Mouse (Mus musculus) limb, embryonic 14.5 days (tissue): ENCODE results near the gene Lman2. TPM values are rescaled to one million over a fixed set of nuclear protein-coding genes. Genes with fewer than 3 reads are reported as not detected.

Source experiments
- ATAC-seq: fragments of 200-750 bp; cut with Nextera tagmentation; 2 replicates; pipeline ENCODE4 v1.8.0; 2017; ENCODE audit warnings: low read depth, moderate number of reproducible peaks, moderate TSS enrichment; ENCODE audit not compliant: low FRiP score
- DNase-seq: peaks from one replicate; pipeline ENCODE4 v3.0.0-alpha.2; 2015; ENCODE audit warnings: low spot score
- H3K27ac ChIP-seq: fragments of 300-500 bp; sonication (generic); replicated peaks from 2 replicates; pipeline ENCODE4 v1.5.1; 2014; ENCODE audit warnings: low read depth, mild to moderate bottlenecking, low read length, moderate library complexity, mixed read lengths
- H3K27me3 ChIP-seq: fragments of 300-500 bp; sonication (generic); 2 replicates; pipeline ENCODE4 v1.6.1; 2014; ENCODE audit warnings: low read length, mixed read lengths; ENCODE audit not compliant: control insufficient read depth, insufficient read depth
- H3K36me3 ChIP-seq: fragments of 300-500 bp; sonication (generic); 2 replicates; pipeline ENCODE4 v1.6.1; 2014; ENCODE audit warnings: mild to moderate bottlenecking, low read length, moderate library complexity, mixed read lengths; ENCODE audit not compliant: control insufficient read depth, insufficient read depth
- H3K4me1 ChIP-seq: fragments of 300-500 bp; sonication (generic); 2 replicates; pipeline ENCODE4 v1.6.1; 2014; ENCODE audit warnings: antibody characterized with exemption, low read length, mixed read lengths; ENCODE audit not compliant: control insufficient read depth, insufficient read depth
- H3K4me2 ChIP-seq: fragments of 300-500 bp; sonication (generic); replicated peaks from 2 replicates; pipeline ENCODE4 v1.6.1; 2014; ENCODE audit warnings: low read depth, mild to moderate bottlenecking, low read length, moderate library complexity; ENCODE audit not compliant: severe bottlenecking
- H3K4me3 ChIP-seq: fragments of 300-500 bp; sonication (generic); replicated peaks from 2 replicates; pipeline ENCODE4 v1.5.1; 2014; ENCODE audit warnings: low read length
- H3K9ac ChIP-seq: fragments of 300-500 bp; sonication (generic); 2 replicates; pipeline ENCODE4 v1.6.1; 2014; ENCODE audit warnings: mild to moderate bottlenecking, low read depth, low read length, moderate library complexity; ENCODE audit not compliant: severe bottlenecking
- H3K9me3 ChIP-seq: fragments of 300-500 bp; sonication (generic); 2 replicates; pipeline ENCODE4 v1.6.1; 2016; ENCODE audit warnings: low read length; ENCODE audit not compliant: control insufficient read depth
- POLR2A ChIP-seq: fragments of 200-500 bp; IDR thresholded peaks from 2 replicates; pipeline ENCODE4 v1.8.0; 2012; ENCODE audit warnings: inconsistent platforms, mild to moderate bottlenecking, moderate library complexity, borderline replicate concordance; ENCODE audit not compliant: insufficient read depth, insufficient read length; ENCODE audit errors: extremely low read depth
- WGBS: fragments of 180-500 bp; shearing (Covaris S2); extraction: QIAGEN DNeasy Blood & Tissue Kit; methylation state at CpG from one replicate; pipeline ENCODE4 v1.1.7; 2014; 5-methylcytosine and 5-hydroxymethylcytosine counted together
- polyA plus RNA-seq, 2 experiments: library from polyadenylated mRNA; depleted of rRNA in 1 of 2; stranded (reverse) in 1 of 2; unstranded in 1 of 2; fragments of >200 nt; fragmentation: Nextera tagmentation in 1 of 2; extraction: Ambion mirVana in 1 of 2; gene quantifications; 2 replicates each; pipeline versions ENCODE4 v1.2.1 to v1.2.3; 2012 to 2014

Gene Lman2
- polyA plus RNA-seq, 2 experiments = 84.4 to 101 TPM

- Histone ChIP-seq H3K27ac (no peak overlapping the region; the same call in 1 of the 2 replicates), H3K4me3 (no peak overlapping the region), H3K9ac (peak overlapping the region; percentile 38; the same call in 1 of the 2 replicates), H3K4me1 (peaks cover 3% of the 10 kb centered on the region), H3K4me2 (peak overlapping the region; percentile 30; the same call in 1 of the 2 replicates), H3K9me3 (no peaks in the 10 kb centered on the region), H3K36me3 (no peaks in the 10 kb centered on the region), H3K27me3 (no peaks in the 10 kb centered on the region)
- ATAC-seq = peak; percentile 91
- 9% methylated on average over 11 of the region's 11 CpGs for WGBS
- no peak for TF ChIP-seq POLR2A
- peak; percentile 81 for DNase-seq
These were observed 42.5 kb upstream of the Lman2 start for GRCm38 (mm10) chr13:55404853-55405782.

DNA sequence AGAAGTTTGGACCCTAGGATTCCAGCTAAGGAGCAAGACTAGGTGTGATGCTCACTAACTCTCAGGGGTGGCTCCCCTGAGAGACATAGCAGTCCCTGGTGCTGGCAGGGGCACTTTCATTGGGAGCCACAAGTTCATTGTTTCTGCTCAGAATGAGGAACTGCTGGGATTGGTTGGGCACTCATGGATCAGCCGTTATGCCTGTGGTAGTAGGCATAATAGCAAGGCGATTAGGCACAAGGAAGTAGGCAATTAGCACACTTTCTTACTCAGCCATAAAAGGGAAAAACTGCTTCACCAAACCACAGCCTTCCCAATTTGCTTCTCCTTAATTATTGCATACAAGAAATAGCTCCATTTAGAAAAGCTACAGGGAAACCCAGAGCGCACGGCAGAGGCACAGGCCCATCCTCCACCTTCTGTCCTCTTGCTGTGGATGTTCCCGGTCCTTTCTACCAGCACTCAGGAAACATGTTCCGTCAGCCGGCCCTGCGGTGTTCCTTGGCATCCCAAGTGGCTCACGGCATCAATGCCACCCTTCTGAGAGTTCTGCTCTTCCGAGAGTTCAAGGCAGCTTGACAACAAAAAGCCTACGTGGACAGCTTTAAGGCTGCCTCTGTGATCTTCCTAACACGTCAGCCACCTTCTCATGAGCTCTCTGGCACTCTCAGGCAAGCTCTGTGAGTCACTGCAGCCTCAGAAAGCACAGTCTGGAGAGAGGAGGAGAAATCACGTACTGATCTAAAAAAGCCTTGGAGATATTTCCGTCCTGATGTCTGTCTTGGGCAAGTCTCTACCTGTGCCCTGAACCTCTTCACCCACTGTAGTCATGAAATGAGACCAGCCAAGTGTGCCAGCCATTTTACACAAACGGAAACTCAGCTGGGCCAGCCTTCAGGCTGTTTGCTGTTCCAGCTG, 41.6 kb upstream of the Lman2 start:
- Histone ChIP-seq H3K27ac (no peak overlapping the region), H3K9ac (no peak overlapping the region), H3K4me2 (no peak overlapping the region), H3K4me1 (peaks cover 3% of the 10 kb centered on the region), H3K36me3 (no peaks in the 10 kb centered on the region), H3K9me3 (no peaks in the 10 kb centered on the region), H3K27me3 (no peaks in the 10 kb centered on the region), H3K4me3 (no peak overlapping the region)
- TF ChIP-seq POLR2A = no peak
- DNase-seq = no peak
- ATAC-seq = no peak
- 60% methylated on average over 15 of the region's 15 CpGs for WGBS

DNA sequence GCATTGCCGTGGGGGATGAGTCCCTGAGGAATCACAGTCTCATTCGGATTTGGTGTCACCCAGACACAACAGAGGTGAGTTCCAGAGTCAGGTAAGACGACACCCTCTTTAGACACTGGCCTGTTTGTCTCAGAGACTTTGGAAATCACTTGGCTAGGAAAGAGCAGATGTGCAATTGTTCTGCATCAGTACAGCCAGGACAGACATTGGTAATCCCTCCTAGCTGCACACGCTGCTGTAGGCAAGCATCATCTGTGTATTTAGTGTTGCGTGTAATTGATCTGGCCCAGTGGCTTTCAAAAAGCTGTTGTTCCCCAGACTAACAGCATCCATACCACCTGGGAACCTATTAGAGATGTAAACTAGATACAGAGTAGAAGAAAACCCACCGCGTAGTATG, 40.7 kb upstream of the Lman2 start:
- peaks cover 3% of the 10 kb centered on the region for H3K4me1 ChIP-seq
- TF ChIP-seq POLR2A = no peak
- H3K9me3 ChIP-seq = no peaks in the 10 kb centered on the region
- no peaks in the 10 kb centered on the region for H3K36me3 ChIP-seq
- ATAC-seq (no peak), DNase-seq (no peak)
- 76% methylated on average over 7 of the region's 7 CpGs for WGBS
- no peak overlapping the region for H3K27ac ChIP-seq
- no peaks in the 10 kb centered on the region for H3K27me3 ChIP-seq
- H3K4me2 ChIP-seq = no peak overlapping the region
- H3K4me3 ChIP-seq = no peak overlapping the region
- H3K9ac ChIP-seq = no peak overlapping the region

DNA sequence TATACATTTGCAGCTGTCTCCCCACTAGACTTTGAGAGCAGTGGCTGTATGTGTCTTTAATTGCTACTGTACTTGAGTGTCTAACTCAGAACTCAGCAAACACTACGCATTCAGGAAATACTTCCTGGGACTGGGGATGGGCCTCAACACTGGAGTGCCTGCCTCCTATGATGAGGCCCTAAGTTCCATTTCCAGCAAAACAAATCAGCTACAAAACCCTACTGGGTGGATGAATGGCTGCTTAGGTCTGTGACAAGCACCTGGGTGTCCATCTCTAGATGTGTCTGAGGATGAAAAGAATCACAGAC, 37.4 kb upstream of the Lman2 start:
- ATAC-seq = no peak
- WGBS = 74% methylated on average over 1 of the region's 1 CpGs
- H3K4me2 ChIP-seq = no peak overlapping the region

DNA sequence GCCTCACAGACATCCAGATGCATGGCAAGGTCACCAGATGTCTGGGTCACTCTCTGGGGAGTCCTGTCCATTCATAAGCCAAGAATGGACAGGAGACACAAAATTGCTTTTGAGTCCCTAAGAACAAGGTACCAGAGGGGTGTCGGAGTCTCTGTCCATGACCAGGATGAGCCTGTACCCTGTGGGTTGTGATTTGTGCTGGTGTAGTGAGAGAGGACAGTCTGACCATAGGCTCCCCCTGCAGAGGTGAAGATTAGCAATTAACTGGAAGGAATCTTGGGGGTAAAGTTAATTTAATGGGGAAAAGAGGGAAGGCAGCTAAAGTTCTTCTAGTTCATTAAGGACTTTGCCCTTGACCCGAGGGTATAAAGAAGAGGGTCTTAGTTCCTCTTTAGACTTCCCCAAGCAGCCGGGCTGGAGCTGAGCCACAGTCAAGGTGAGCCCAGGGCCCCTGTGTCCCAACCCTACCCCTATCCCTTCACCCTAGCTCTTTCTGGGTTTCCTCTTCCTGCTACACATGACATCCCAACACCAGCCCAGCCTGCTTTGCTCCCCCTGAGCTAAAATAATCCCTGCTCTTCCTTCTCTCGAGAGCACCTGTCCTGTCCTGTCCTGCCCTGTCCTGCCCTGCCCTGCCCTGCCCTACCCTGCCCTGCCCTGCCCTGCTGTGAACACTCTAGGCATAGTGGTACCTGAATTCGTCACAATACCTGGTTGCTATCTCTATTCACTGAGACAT, 36.9 kb upstream of the Lman2 start:
- H3K9ac ChIP-seq = no peak overlapping the region
- no peak overlapping the region for H3K4me2 ChIP-seq
- no peaks in the 10 kb centered on the region for H3K36me3 ChIP-seq
- no peak for TF ChIP-seq POLR2A
- no peaks in the 10 kb centered on the region for H3K9me3 ChIP-seq
- no peaks in the 10 kb centered on the region for H3K4me1 ChIP-seq
- DNase-seq (no peak), ATAC-seq (no peak)
- H3K4me3 ChIP-seq = no peak overlapping the region
- no peaks in the 10 kb centered on the region for H3K27me3 ChIP-seq
- 69% methylated on average over 5 of the region's 5 CpGs for WGBS
- H3K27ac ChIP-seq = no peak overlapping the region

More for the DNA sequence above, 37.4 kb upstream of the Lman2 start:
- Histone ChIP-seq H3K27ac (no peak overlapping the region), H3K27me3 (no peaks in the 10 kb centered on the region), H3K4me3 (no peak overlapping the region), H3K36me3 (no peaks in the 10 kb centered on the region), H3K9me3 (no peaks in the 10 kb centered on the region), H3K4me1 (no peaks in the 10 kb centered on the region), H3K9ac (no peak overlapping the region)
- no peak for TF ChIP-seq POLR2A
- no peak for DNase-seq
